In genomic region chr6:108426789-108427188, GRCm38 (mm10) we compare ENCODE assay signal across 8 mouse cellular contexts.
DNase-seq lines count a peak whose midpoint lies in the region; ATAC-seq and TF ChIP-seq lines count a peak whose summit lies in the region.

No protein-coding gene starts in this region.

- peak overlapping the region; percentile 13; the same call in 1 of the 2 replicates for H3K27ac ChIP-seq in forebrain, embryonic 11.5 days (ENCODE audit: low read depth, low read length)
- H3K27ac ChIP-seq in heart, embryonic 15.5 days, result peak overlapping the region; percentile 63
- H3K27ac ChIP-seq in liver, embryonic 12.5 days, result no peak overlapping the region
- H3K27ac ChIP-seq in stomach, embryonic 15.5 days, result peak overlapping the region; percentile 31; the same call in 1 of the 2 replicates

- H3K36me3 ChIP-seq in C2C12 (ENCODE audit: control insufficient read depth, insufficient read depth), result no peaks in the 10 kb centered on the region
- no peaks in the 10 kb centered on the region for H3K36me3 ChIP-seq in forebrain, embryonic 11.5 days (ENCODE audit: control insufficient read depth, insufficient read depth, low read length)
- H3K36me3 ChIP-seq in heart, embryonic 15.5 days, result 0 out of 2 replicates have a peak, but pooled peaks cover 6% of the 10 kb centered on the region
- H3K36me3 ChIP-seq in liver, embryonic 12.5 days, result 0 out of 2 replicates have a peak, but pooled peaks cover 2% of the 10 kb centered on the region
- H3K36me3 ChIP-seq in stomach, embryonic 15.5 days, result no peaks in the 10 kb centered on the region

- H3K79me3 ChIP-seq in C2C12 (ENCODE audit: low read depth), result no peaks in the 10 kb centered on the region

- no peak overlapping the region for H3K4me3 ChIP-seq in C2C12 (ENCODE audit: insufficient read depth, poor library complexity, severe bottlenecking)
- no peak overlapping the region for H3K4me3 ChIP-seq in forebrain, embryonic 11.5 days (ENCODE audit: low read depth, low read length)
- no peak overlapping the region for H3K4me3 ChIP-seq in heart, embryonic 15.5 days
- no peak overlapping the region for H3K4me3 ChIP-seq in liver, embryonic 12.5 days
- no peak overlapping the region for H3K4me3 ChIP-seq in stomach, embryonic 15.5 days (replicated peaks)

- no peaks in the 10 kb centered on the region for H3K27me3 ChIP-seq in C2C12 (ENCODE audit: control insufficient read depth, insufficient read depth, insufficient read length)
- no peaks in the 10 kb centered on the region for H3K27me3 ChIP-seq in forebrain, embryonic 11.5 days (ENCODE audit: control insufficient read depth, insufficient read depth, low read length)
- no peaks in the 10 kb centered on the region for H3K27me3 ChIP-seq in heart, embryonic 15.5 days
- H3K27me3 ChIP-seq in liver, embryonic 12.5 days (replicated peaks), result no peaks in the 10 kb centered on the region
- H3K27me3 ChIP-seq in stomach, embryonic 15.5 days (replicated peaks), result no peaks in the 10 kb centered on the region

- no peaks in the 10 kb centered on the region for H3K79me2 ChIP-seq in C2C12 (ENCODE audit: control insufficient read depth, insufficient read depth)

- WGBS in forebrain, embryonic 11.5 days, result 18% methylated on average over 10 of the region's 10 CpGs
- WGBS in heart, embryonic 15.5 days, result 11% methylated on average over 10 of the region's 10 CpGs
- 40% methylated on average over 10 of the region's 10 CpGs for WGBS in liver, embryonic 12.5 days (ENCODE audit: insufficient replicate concordance)
- 15% methylated on average over 10 of the region's 10 CpGs for WGBS in stomach, embryonic 15.5 days

- no peak for TF ChIP-seq POLR2A in brain, embryonic 14.5 days (IDR thresholded peaks at IDR 0.05; ENCODE audit: borderline replicate concordance, extremely low read depth, insufficient read depth, insufficient read length, poor library complexity, severe bottlenecking)

- H3K4me2 ChIP-seq in forebrain, embryonic 11.5 days (ENCODE audit: low read depth, low read length, severe bottlenecking), result no peak overlapping the region
- 0 out of 2 replicates have a peak overlapping the region, but pooled peaks have one; percentile 19 for H3K4me2 ChIP-seq in heart, embryonic 15.5 days
- no peak overlapping the region for H3K4me2 ChIP-seq in liver, embryonic 12.5 days
- peak overlapping the region; percentile 12; the same call in 1 of the 2 replicates for H3K4me2 ChIP-seq in stomach, embryonic 15.5 days

- H3ac ChIP-seq in C2C12 (ENCODE audit: control insufficient read depth, insufficient read length, low read depth), result no peak overlapping the region

- no peak overlapping the region for H3K9ac ChIP-seq in forebrain, embryonic 11.5 days (ENCODE audit: low read length)
- H3K9ac ChIP-seq in heart, embryonic 15.5 days, result no peak overlapping the region
- H3K9ac ChIP-seq in liver, embryonic 12.5 days, result no peak overlapping the region
- no peak overlapping the region for H3K9ac ChIP-seq in stomach, embryonic 15.5 days

- ATAC-seq in forebrain, embryonic 11.5 days (replicated peaks; ENCODE audit: low FRiP score), result peak; percentile 77
- ATAC-seq in heart, embryonic 15.5 days (replicated peaks; ENCODE audit: insufficient number of reproducible peaks, insufficient read depth, low FRiP score, low read depth), result peak; percentile 62
- ATAC-seq in liver, embryonic 12.5 days, result peak; percentile 61
- peak; percentile 75; the same call in 1 of the 2 replicates for ATAC-seq in stomach, embryonic 15.5 days (ENCODE audit: insufficient read depth, low FRiP score, low read depth)

- no peaks in the 10 kb centered on the region for H3K9me3 ChIP-seq in forebrain, embryonic 11.5 days (ENCODE audit: control insufficient read depth, low read length)
- no peaks in the 10 kb centered on the region for H3K9me3 ChIP-seq in heart, embryonic 15.5 days (replicated peaks)
- H3K9me3 ChIP-seq in liver, embryonic 12.5 days (replicated peaks), result no peaks in the 10 kb centered on the region
- H3K9me3 ChIP-seq in stomach, embryonic 15.5 days, result no peaks in the 10 kb centered on the region

- DNase-seq in brain, embryonic 14.5 days (ENCODE audit: low read depth), result peak; percentile 97
- DNase-seq in forebrain, embryonic 11.5 days (ENCODE audit: low spot score), result peak; percentile 83
- peak; percentile 94 for DNase-seq in kidney, postnatal 14 days
- DNase-seq in natural killer cell, adult 2 months (ENCODE audit: low spot score in 2 of 2), result peak; percentile 47 to 49

- peak; percentile 53 for TF ChIP-seq CTCF in C2C12 (IDR thresholded peaks at IDR 0.05; ENCODE audit: control insufficient read depth, insufficient read depth, insufficient read length)
- TF ChIP-seq CTCF in brain, embryonic 14.5 days (IDR thresholded peaks at IDR 0.05; ENCODE audit: borderline replicate concordance, extremely low read depth, insufficient read depth, insufficient read length), result peak; percentile 73

- H3K4me1 ChIP-seq in forebrain, embryonic 11.5 days (replicated peaks; ENCODE audit: control insufficient read depth, insufficient read depth, low read length), result peaks cover 2% of the 10 kb centered on the region; the same call in 1 of the 2 replicates
- peaks cover 11% of the 10 kb centered on the region for H3K4me1 ChIP-seq in heart, embryonic 15.5 days (replicated peaks)
- H3K4me1 ChIP-seq in liver, embryonic 12.5 days, result no peaks in the 10 kb centered on the region
- peaks cover 6% of the 10 kb centered on the region; the same call in 1 of the 2 replicates for H3K4me1 ChIP-seq in stomach, embryonic 15.5 days

TF ChIP-seq in C2C12, 6 proteins besides CTCF, POLR2A, EP300 and RAD21:
- TF ChIP-seq MYOD1 (IDR thresholded peaks at IDR 0.05; ENCODE audit: control insufficient read depth, insufficient read length, low read depth) (no peak), MYOG (IDR thresholded peaks at IDR 0.05; ENCODE audit: control insufficient read depth, extremely low read depth, insufficient read length) (no peak), FOSL1 (IDR thresholded peaks at IDR 0.05; ENCODE audit: insufficient read depth, low read length, poor library complexity, severe bottlenecking) (no peak), USF1 (IDR thresholded peaks at IDR 0.05; ENCODE audit: low read depth) (no peak), MAX (IDR thresholded peaks at IDR 0.05) (no peak), CEBPB (IDR thresholded peaks at IDR 0.05; ENCODE audit: low read depth) (no peak)
TF ChIP-seq in C2C12: peak in this region for 0.

Comparison
In these comparisons a context has a peak if more than half of its experiments do, and no peak if none do; other contexts are left out.
1. H3K4me2 ChIP-seq: peak in heart, embryonic 15.5 days (single experiment) and stomach, embryonic 15.5 days (single experiment); none in forebrain, embryonic 11.5 days (single experiment) and liver, embryonic 12.5 days (single experiment).
2. Peak in every context shown above with its lines, with median percentiles within 50 percentile points of each other: DNase-seq and ATAC-seq.